Mouse (Mus musculus) liver, embryonic 12.5 days (tissue): Measurements from ENCODE around the gene Ikbip. TPM values are rescaled to one million over a fixed set of nuclear protein-coding genes. Genes with fewer than 3 reads are reported as not detected.

Experiments used
- ATAC-seq: fragments of 200-750 bp; cut with Nextera tagmentation; 2 replicates; pipeline ENCODE4 v1.8.0; 2017; ENCODE audit warnings: moderate number of reproducible peaks, mild to moderate bottlenecking, moderate library complexity
- H3K27ac ChIP-seq: fragments of 300-500 bp; sonication (generic); 2 replicates; pipeline ENCODE4 v1.5.1; 2016; ENCODE audit warnings: mild to moderate bottlenecking
- H3K27me3 ChIP-seq: fragments of 300-500 bp; sonication (generic); replicated peaks from 2 replicates; pipeline ENCODE4 v1.6.1; 2016; ENCODE audit warnings: mild to moderate bottlenecking, moderate library complexity
- H3K36me3 ChIP-seq: fragments of 300-500 bp; sonication (generic); 2 replicates; pipeline ENCODE4 v1.6.1; 2016; ENCODE audit warnings: mild to moderate bottlenecking, moderate library complexity
- H3K4me1 ChIP-seq: fragments of 300-500 bp; sonication (generic); 2 replicates; pipeline ENCODE4 v1.6.1; 2016
- H3K4me2 ChIP-seq: fragments of 300-500 bp; sonication (generic); 2 replicates; pipeline ENCODE4 v1.6.1; 2016; ENCODE audit warnings: mild to moderate bottlenecking, moderate library complexity
- H3K4me3 ChIP-seq: fragments of 300-500 bp; sonication (generic); 2 replicates; pipeline ENCODE4 v1.5.1; 2016; ENCODE audit warnings: mild to moderate bottlenecking, moderate library complexity
- H3K9ac ChIP-seq: fragments of 300-500 bp; sonication (generic); 2 replicates; pipeline ENCODE4 v1.6.1; 2016; ENCODE audit warnings: mild to moderate bottlenecking, moderate library complexity
- H3K9me3 ChIP-seq: fragments of 300-500 bp; sonication (generic); replicated peaks from 2 replicates; pipeline ENCODE4 v1.6.1; 2016; ENCODE audit warnings: mild to moderate bottlenecking, moderate library complexity
- WGBS: fragments of 180-500 bp; shearing (Covaris S2); methylation state at CpG from one replicate; pipeline ENCODE4 v1.1.7; 2016; ENCODE audit not compliant: insufficient replicate concordance; 5-methylcytosine and 5-hydroxymethylcytosine counted together
- polyA plus RNA-seq: library from polyadenylated mRNA; unstranded; fragments of >200 nt; fragmentation: Nextera tagmentation; extraction: Ambion mirVana; gene quantifications from 2 replicates; pipeline ENCODE4 v1.2.1, GENCODE M21; 2016

Ikbip gene
- polyA plus RNA-seq = 14.0 and 14.8 TPM in 2 replicates

- peak within 1 kb of the TSS; percentile 92 for H3K9ac ChIP-seq
- H3K27me3 ChIP-seq = no peaks in the 10 kb centered on the region
- under 1% methylated on average over 87 of the region's 87 CpGs for WGBS
- peak within 1 kb of the TSS; percentile 95 for H3K4me2 ChIP-seq
- peaks cover 17% of the 10 kb centered on the region for H3K4me1 ChIP-seq
- no peaks in the 10 kb centered on the region for H3K9me3 ChIP-seq
- ATAC-seq = peak; percentile 94
- peak within 1 kb of the TSS; percentile 92 for H3K27ac ChIP-seq
- peaks cover 15% of the 10 kb centered on the region for H3K36me3 ChIP-seq
- H3K4me3 ChIP-seq = peak within 1 kb of the TSS; percentile 94
Measured at GRCm38 (mm10) chr10:91082550-91083392, at the start of gene Ikbip, which contains the start of gene Apaf1. Gene Ikbip (plus strand): TSS chr10:91082940. Gene Apaf1 (minus strand): TSS chr10:91082770.

- Histone ChIP-seq H3K9ac (no peak overlapping the region), H3K27me3 (no peaks in the 10 kb centered on the region), H3K4me2 (no peak overlapping the region), H3K27ac (no peak overlapping the region), H3K36me3 (peaks cover 44% of the 10 kb centered on the region), H3K4me1 (no peaks in the 10 kb centered on the region), H3K9me3 (no peaks in the 10 kb centered on the region), H3K4me3 (no peak overlapping the region)
- no peak for ATAC-seq
- 32% methylated on average over 8 of the region's 8 CpGs for WGBS
Measured at GRCm38 (mm10) chr10:91033942-91034341, 48.8 kb upstream of the Ikbip start.

GRCm38 (mm10) chr10:91049696-91050095 is 33.0 kb upstream of the Ikbip start:
- Histone ChIP-seq H3K27ac (no peak overlapping the region), H3K4me1 (no peaks in the 10 kb centered on the region), H3K27me3 (no peaks in the 10 kb centered on the region), H3K9ac (no peak overlapping the region), H3K36me3 (peaks cover 62% of the 10 kb centered on the region), H3K4me2 (no peak overlapping the region), H3K9me3 (no peaks in the 10 kb centered on the region), H3K4me3 (no peak overlapping the region)
- ATAC-seq = no peak
- 87% methylated on average over 4 of the region's 4 CpGs for WGBS

- no peak overlapping the region for H3K9ac ChIP-seq
- no peaks in the 10 kb centered on the region for H3K9me3 ChIP-seq
- H3K4me3 ChIP-seq = no peak overlapping the region
- no peak for ATAC-seq
- no peaks in the 10 kb centered on the region for H3K27me3 ChIP-seq
- no peak overlapping the region for H3K27ac ChIP-seq
- H3K4me2 ChIP-seq = no peak overlapping the region
- 78% methylated on average over 3 of the region's 3 CpGs for WGBS
- peaks cover 70% of the 10 kb centered on the region for H3K36me3 ChIP-seq
- no peaks in the 10 kb centered on the region for H3K4me1 ChIP-seq
Measured at GRCm38 (mm10) chr10:91051156-91051555, 31.6 kb upstream of the Ikbip start.

GRCm38 (mm10) chr10:91052734-91053133 is 30.0 kb upstream of the Ikbip start:
- peaks cover 63% of the 10 kb centered on the region for H3K36me3 ChIP-seq
- no peak overlapping the region for H3K27ac ChIP-seq
- ATAC-seq = no peak
- no peak overlapping the region for H3K9ac ChIP-seq
- no peaks in the 10 kb centered on the region for H3K27me3 ChIP-seq
- no peak overlapping the region for H3K4me3 ChIP-seq
- no peaks in the 10 kb centered on the region for H3K4me1 ChIP-seq
- H3K4me2 ChIP-seq = no peak overlapping the region
- no peaks in the 10 kb centered on the region for H3K9me3 ChIP-seq

- Histone ChIP-seq H3K4me1 (no peaks in the 10 kb centered on the region), H3K27ac (no peak overlapping the region), H3K4me3 (no peak overlapping the region), H3K27me3 (no peaks in the 10 kb centered on the region), H3K36me3 (peaks cover 67% of the 10 kb centered on the region), H3K9me3 (no peaks in the 10 kb centered on the region), H3K4me2 (no peak overlapping the region), H3K9ac (no peak overlapping the region)
- peak; percentile 69 for ATAC-seq
- 35% methylated on average over 5 of the region's 5 CpGs for WGBS
Measured at GRCm38 (mm10) chr10:91060742-91061141, 22.0 kb upstream of the Ikbip start.

- H3K36me3 ChIP-seq = peaks cover 78% of the 10 kb centered on the region
- no peaks in the 10 kb centered on the region for H3K27me3 ChIP-seq
- no peaks in the 10 kb centered on the region for H3K9me3 ChIP-seq
- ATAC-seq = no peak
- no peak overlapping the region for H3K9ac ChIP-seq
- H3K4me3 ChIP-seq = no peak overlapping the region
- H3K4me2 ChIP-seq = no peak overlapping the region
- H3K4me1 ChIP-seq = no peaks in the 10 kb centered on the region
- 75% methylated on average over 6 of the region's 6 CpGs for WGBS
- H3K27ac ChIP-seq = no peak overlapping the region
Measured at GRCm38 (mm10) chr10:91062355-91062754, 20.4 kb upstream of the Ikbip start.

- ATAC-seq = no peak
- H3K27ac ChIP-seq = no peak overlapping the region
- WGBS = 59% methylated on average over 1 of the region's 1 CpGs
- H3K4me1 ChIP-seq = no peaks in the 10 kb centered on the region
- H3K9ac ChIP-seq = no peak overlapping the region
- no peaks in the 10 kb centered on the region for H3K9me3 ChIP-seq
- H3K4me2 ChIP-seq = no peak overlapping the region
- peaks cover 64% of the 10 kb centered on the region for H3K36me3 ChIP-seq
- H3K27me3 ChIP-seq = no peaks in the 10 kb centered on the region
- no peak overlapping the region for H3K4me3 ChIP-seq
Measured at GRCm38 (mm10) chr10:91071768-91072167, 11.0 kb upstream of the Ikbip start.

- H3K9ac ChIP-seq = no peak overlapping the region
- H3K9me3 ChIP-seq = no peaks in the 10 kb centered on the region
- WGBS = 79% methylated on average over 3 of the region's 3 CpGs
- H3K4me1 ChIP-seq = no peaks in the 10 kb centered on the region
- H3K36me3 ChIP-seq = peaks cover 65% of the 10 kb centered on the region
- no peak overlapping the region for H3K4me2 ChIP-seq
- H3K27me3 ChIP-seq = no peaks in the 10 kb centered on the region
- H3K4me3 ChIP-seq = no peak overlapping the region
- ATAC-seq = no peak
- H3K27ac ChIP-seq = no peak overlapping the region
Measured at GRCm38 (mm10) chr10:91073345-91073744, 9.4 kb upstream of the Ikbip start.

- no peak overlapping the region for H3K4me3 ChIP-seq
- no peaks in the 10 kb centered on the region for H3K27me3 ChIP-seq
- ATAC-seq = no peak
- 69% methylated on average over 2 of the region's 2 CpGs for WGBS
- no peak overlapping the region for H3K27ac ChIP-seq
- H3K36me3 ChIP-seq = peaks cover 56% of the 10 kb centered on the region
- H3K4me1 ChIP-seq = peaks cover 9% of the 10 kb centered on the region; the same call in 1 of the 2 replicates
- no peak overlapping the region for H3K9ac ChIP-seq
- H3K9me3 ChIP-seq = no peaks in the 10 kb centered on the region
- no peak overlapping the region for H3K4me2 ChIP-seq
Measured at GRCm38 (mm10) chr10:91076667-91077066, 6.1 kb upstream of the Ikbip start.

GRCm38 (mm10) chr10:91080540-91080939 is 2.2 kb upstream of the Ikbip start:
- no peak for ATAC-seq
- Histone ChIP-seq H3K4me2 (0 out of 2 replicates have a peak overlapping the region, but pooled peaks have one; percentile 95), H3K27ac (no peak overlapping the region), H3K36me3 (peaks cover 38% of the 10 kb centered on the region), H3K27me3 (no peaks in the 10 kb centered on the region), H3K4me1 (peaks cover 17% of the 10 kb centered on the region), H3K9ac (peak overlapping the region; percentile 14; the same call in 1 of the 2 replicates), H3K4me3 (no peak overlapping the region), H3K9me3 (no peaks in the 10 kb centered on the region)
- WGBS = 71% methylated on average over 5 of the region's 5 CpGs

GRCm38 (mm10) chr10:91081959-91082507 is 707 bp upstream of the Ikbip start:
- Histone ChIP-seq H3K4me3 (peak overlapping the region; percentile 94), H3K4me1 (peaks cover 17% of the 10 kb centered on the region), H3K9me3 (no peaks in the 10 kb centered on the region), H3K36me3 (peaks cover 23% of the 10 kb centered on the region), H3K27me3 (no peaks in the 10 kb centered on the region), H3K27ac (peak overlapping the region; percentile 92), H3K9ac (peak overlapping the region; percentile 92), H3K4me2 (peak overlapping the region; percentile 95)
- under 1% methylated on average over 27 of the region's 27 CpGs for WGBS
- peak; percentile 62 for ATAC-seq
